Mouse (Mus musculus): ENCODE data around the gene Cacna2d3. TPM values are rescaled to one million over a fixed set of nuclear protein-coding genes. Genes with fewer than 3 reads are reported as not detected.

Cacna2d3 gene
- polyA plus RNA-seq, 1 experiment from 2014 or later, result 36.5 TPM

DNA sequence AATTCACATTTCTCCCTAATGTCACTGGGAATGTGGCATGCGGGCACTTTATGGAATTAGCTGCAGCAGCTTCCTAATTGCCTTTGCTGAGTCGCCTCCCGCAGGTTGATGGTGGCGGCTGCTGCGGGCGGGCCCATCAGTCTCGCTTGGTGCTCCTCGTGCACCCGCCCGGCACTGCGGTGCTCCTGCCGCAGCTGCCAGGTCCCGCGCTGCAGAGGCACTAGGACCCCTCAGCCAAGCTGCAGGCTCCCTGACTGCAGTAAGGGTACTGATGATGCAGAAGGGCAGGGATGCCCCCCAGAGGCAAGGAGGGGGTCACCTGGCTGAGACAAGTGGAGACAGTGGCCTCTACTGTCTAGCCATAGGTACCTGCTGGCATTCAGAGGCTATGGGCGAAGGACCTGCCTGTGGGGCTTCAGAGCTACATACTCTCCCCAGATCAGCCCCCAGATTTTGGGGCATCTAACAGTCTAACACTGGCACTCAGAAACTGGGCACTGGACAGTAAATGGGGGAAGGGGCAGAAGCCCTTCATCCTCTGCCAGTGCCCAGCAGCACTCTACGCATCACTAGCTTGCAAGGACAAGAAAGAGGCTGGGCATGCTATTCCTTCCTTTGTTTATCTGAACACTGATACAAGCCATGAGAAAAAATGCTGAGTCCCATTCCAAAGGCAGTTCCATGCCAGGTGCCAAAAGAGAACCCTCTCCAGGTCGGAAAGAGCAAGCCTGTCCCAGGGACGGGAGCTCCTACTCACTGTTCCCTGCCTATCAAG is 13.9 kb downstream of the Cacna2d3 start:
- Histone ChIP-seq H3K9ac (no peak overlapping the region), H3K36me3 (no peaks in the 10 kb centered on the region), H3K4me1 (no peaks in the 10 kb centered on the region), H3K9me3 (replicated peaks) (no peaks in the 10 kb centered on the region), H3K4me3 (no peak overlapping the region), H3K4me2 (replicated peaks) (no peak overlapping the region), H3K27me3 (0 out of 2 replicates have a peak, but pooled peaks cover 13% of the 10 kb centered on the region), H3K27ac (no peak overlapping the region)
- ATAC-seq (ENCODE audit: low FRiP score), result peak; percentile 83
- WGBS, result 38% methylated on average over 18 of the region's 18 CpGs

DNA sequence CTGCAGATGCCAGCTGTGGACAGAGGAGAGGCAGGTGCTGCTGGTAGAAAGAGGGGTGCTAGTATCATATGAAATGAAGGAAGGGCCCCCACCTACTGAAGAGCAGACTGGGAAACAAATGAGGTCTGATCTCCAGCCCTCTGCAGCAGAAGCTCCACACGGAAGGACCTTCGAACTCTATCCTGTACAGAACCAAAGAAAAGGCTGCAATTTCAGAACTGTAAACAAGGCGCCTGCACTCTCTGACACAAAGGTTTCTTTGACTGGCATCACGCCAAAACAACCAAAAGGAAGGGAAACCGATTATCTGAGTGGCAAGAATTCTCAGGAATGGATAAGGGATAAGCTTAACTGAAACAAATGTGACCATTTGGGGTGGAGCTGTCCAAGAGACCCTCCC is 18.9 kb downstream of the Cacna2d3 start:
- WGBS, result 74% methylated on average over 5 of the region's 5 CpGs
- no peak overlapping the region for H3K9ac ChIP-seq
- no peaks in the 10 kb centered on the region for H3K36me3 ChIP-seq
- no peak overlapping the region for H3K4me3 ChIP-seq
- no peak overlapping the region for H3K4me2 ChIP-seq (replicated peaks)
- no peaks in the 10 kb centered on the region for H3K4me1 ChIP-seq
- ATAC-seq (ENCODE audit: low FRiP score), result no peak
- H3K27ac ChIP-seq, result no peak overlapping the region
- H3K27me3 ChIP-seq, result 0 out of 2 replicates have a peak, but pooled peaks cover 9% of the 10 kb centered on the region
- H3K9me3 ChIP-seq (replicated peaks), result no peaks in the 10 kb centered on the region

DNA sequence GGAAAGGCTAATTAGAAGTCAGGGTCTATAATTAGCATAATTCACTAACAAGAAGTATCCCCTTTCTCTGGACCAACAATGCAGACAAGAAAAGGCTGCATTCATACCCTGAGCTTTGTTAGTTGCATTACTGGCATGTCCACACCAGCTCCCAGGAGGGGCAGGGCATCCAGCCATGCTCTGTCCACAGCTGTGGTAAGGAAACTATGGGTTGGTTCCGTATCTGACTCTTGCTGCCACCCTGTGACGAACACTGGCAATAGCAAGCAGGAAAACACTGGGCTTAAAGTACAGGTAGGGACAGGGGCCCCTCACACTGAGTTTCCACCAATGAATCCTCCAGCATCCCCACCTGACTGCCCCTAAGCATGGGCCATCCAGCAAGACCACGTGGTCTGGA is 25.5 kb downstream of the Cacna2d3 start:
- Histone ChIP-seq H3K27ac (no peak overlapping the region), H3K27me3 (no peaks in the 10 kb centered on the region), H3K36me3 (no peaks in the 10 kb centered on the region), H3K4me1 (no peaks in the 10 kb centered on the region), H3K9me3 (replicated peaks) (no peaks in the 10 kb centered on the region), H3K4me2 (replicated peaks) (no peak overlapping the region), H3K9ac (no peak overlapping the region), H3K4me3 (no peak overlapping the region)
- 3% methylated on average over 3 of the region's 3 CpGs for WGBS
- ATAC-seq (ENCODE audit: low FRiP score), result peak; percentile 50

DNA sequence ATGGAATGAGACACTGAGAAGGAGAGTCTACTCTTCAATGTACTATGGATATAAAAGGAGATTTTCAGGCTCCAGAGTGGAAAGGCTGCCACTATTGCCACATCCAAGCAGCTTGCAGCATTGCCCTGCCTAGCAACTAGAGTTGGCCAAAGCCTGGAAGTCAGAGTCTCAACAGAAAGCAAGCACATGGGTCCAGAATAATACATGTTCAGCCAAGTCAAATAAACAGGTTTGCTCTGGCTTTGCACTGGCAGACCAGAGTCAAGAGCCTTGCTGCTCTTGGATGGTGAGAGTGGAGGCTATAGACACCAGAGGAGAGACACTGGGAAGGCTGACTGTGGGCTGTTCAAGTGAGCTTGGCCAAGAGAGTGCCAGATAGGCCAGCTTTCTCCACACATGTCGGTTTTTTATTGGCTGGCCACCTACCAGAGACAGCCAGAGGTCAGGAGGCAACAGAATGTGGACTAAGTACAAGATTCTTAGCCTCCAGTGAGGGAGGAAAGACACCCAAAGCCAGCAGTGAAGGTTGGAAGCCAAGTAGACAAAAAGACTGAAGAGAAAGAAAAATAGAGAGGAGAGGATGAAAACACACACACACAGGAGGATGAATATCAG is 49.1 kb downstream of the Cacna2d3 start:
- Histone ChIP-seq H3K36me3 (no peaks in the 10 kb centered on the region), H3K27me3 (no peaks in the 10 kb centered on the region), H3K4me3 (no peak overlapping the region), H3K4me1 (peaks cover 6% of the 10 kb centered on the region; the same call in 1 of the 2 replicates), H3K9me3 (replicated peaks) (no peaks in the 10 kb centered on the region), H3K27ac (no peak overlapping the region), H3K4me2 (replicated peaks) (no peak overlapping the region), H3K9ac (no peak overlapping the region)
- 50% methylated on average over 1 of the region's 1 CpGs for WGBS
- ATAC-seq (ENCODE audit: low FRiP score), result no peak

DNA sequence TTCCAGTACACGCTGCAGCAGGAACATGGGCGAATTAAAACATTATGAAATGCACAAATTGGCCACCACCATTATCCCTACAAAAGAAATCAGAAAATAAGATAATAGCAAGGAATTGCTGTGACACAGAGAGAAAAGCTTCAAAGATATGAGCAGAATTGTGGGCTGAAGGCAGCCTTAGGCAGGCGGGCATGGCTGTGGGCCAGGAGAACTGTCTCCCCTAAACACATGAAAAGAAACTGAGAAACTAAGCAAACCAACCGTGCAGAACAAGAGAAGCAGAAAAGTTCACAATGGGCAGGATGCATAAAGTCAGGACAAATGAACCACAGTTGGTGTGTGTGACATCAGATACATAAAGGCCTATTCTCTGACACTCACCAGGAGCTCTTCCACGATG is 51.8 kb downstream of the Cacna2d3 start:
- no peaks in the 10 kb centered on the region for H3K36me3 ChIP-seq
- H3K9me3 ChIP-seq (replicated peaks), result no peaks in the 10 kb centered on the region
- H3K4me2 ChIP-seq (replicated peaks), result no peak overlapping the region
- H3K27me3 ChIP-seq, result no peaks in the 10 kb centered on the region
- H3K9ac ChIP-seq, result no peak overlapping the region
- WGBS, result 33% methylated on average over 5 of the region's 5 CpGs
- H3K4me1 ChIP-seq, result peaks cover 10% of the 10 kb centered on the region
- no peak overlapping the region for H3K27ac ChIP-seq
- ATAC-seq (ENCODE audit: low FRiP score), result no peak
- H3K4me3 ChIP-seq, result no peak overlapping the region

DNA sequence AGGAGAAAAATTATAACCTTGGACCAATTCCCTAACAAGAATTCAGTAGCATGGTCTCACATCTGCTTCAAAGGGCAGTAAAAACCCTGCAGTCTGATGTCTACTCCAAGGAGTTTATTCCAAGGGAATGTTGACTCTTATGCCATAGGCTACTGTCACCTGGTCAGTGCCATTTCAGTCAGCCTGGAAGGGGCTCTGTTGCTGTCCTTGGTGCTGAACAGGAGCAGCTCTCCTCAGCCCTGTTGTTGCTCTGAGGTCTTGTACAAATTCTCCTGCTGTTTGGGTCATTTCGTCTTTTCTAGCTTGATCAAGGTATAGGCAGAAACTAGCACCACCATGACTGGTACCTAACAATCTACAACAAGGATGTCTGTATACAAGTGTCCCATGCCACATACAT is 64.7 kb downstream of the Cacna2d3 start:
- Histone ChIP-seq H3K27me3 (no peaks in the 10 kb centered on the region), H3K27ac (no peak overlapping the region), H3K9ac (no peak overlapping the region), H3K9me3 (replicated peaks) (no peaks in the 10 kb centered on the region), H3K4me3 (no peak overlapping the region), H3K4me1 (no peaks in the 10 kb centered on the region), H3K4me2 (replicated peaks) (no peak overlapping the region), H3K36me3 (no peaks in the 10 kb centered on the region)
- 51% methylated on average over 1 of the region's 1 CpGs for WGBS
- no peak for ATAC-seq (ENCODE audit: low FRiP score)

DNA sequence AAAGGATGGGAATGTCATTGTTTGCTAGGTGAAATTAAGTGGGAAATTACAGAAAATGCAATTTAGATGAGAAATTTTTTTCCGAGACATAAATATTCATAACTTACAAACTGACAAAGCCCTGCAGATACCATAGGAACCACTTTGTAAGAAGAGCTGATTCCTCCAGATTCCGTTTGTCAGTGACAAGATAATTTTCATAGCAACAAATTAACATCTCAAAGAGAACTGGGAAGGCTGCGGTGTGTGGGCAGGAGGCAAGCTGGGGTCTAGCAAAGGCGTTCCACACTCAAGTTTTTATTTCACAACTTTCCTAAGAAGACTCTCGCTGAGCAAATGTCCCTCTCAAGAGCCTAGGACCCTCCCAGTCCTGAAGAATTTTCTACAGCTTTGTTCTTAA is 71.1 kb downstream of the Cacna2d3 start:
- H3K9ac ChIP-seq, result no peak overlapping the region
- H3K27ac ChIP-seq, result no peak overlapping the region

DNA sequence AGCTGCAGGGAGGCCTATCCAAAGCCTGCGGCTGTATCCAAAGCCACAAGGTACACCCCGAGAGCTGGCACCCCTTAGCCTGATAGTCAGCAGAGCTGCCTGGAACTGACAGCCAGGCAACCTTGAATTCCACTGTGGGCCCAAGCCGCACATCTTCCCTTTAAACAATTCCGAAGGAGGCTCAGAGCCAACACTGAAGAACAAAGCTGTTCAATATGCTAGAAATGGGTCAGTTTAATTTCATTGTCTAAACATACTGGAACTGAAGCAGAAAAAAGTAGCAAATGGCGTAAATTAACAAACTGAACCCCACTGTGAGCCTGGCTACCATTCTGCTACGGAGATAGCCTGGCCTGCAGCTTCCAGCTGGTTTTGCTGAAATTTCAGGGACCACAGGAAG is 72.9 kb downstream of the Cacna2d3 start:
- H3K4me1 ChIP-seq, result peaks cover 7% of the 10 kb centered on the region; the same call in 1 of the 2 replicates
- H3K9ac ChIP-seq, result no peak overlapping the region
- no peak overlapping the region for H3K27ac ChIP-seq
- no peaks in the 10 kb centered on the region for H3K27me3 ChIP-seq
- no peak for ATAC-seq (ENCODE audit: low FRiP score)
- no peaks in the 10 kb centered on the region for H3K36me3 ChIP-seq
- H3K9me3 ChIP-seq (replicated peaks), result no peaks in the 10 kb centered on the region
- 42% methylated on average over 6 of the region's 6 CpGs for WGBS
- no peak overlapping the region for H3K4me3 ChIP-seq
- H3K4me2 ChIP-seq (replicated peaks), result no peak overlapping the region

More for the DNA sequence above, 71.1 kb downstream of the Cacna2d3 start:
- no peak overlapping the region for H3K4me3 ChIP-seq
- peaks cover 7% of the 10 kb centered on the region; the same call in 1 of the 2 replicates for H3K4me1 ChIP-seq
- WGBS, result 51% methylated on average over 5 of the region's 5 CpGs
- no peak for ATAC-seq (ENCODE audit: low FRiP score)
- no peaks in the 10 kb centered on the region for H3K9me3 ChIP-seq (replicated peaks)
- H3K27me3 ChIP-seq, result no peaks in the 10 kb centered on the region
- no peak overlapping the region for H3K4me2 ChIP-seq (replicated peaks)
- H3K36me3 ChIP-seq, result no peaks in the 10 kb centered on the region

DNA sequence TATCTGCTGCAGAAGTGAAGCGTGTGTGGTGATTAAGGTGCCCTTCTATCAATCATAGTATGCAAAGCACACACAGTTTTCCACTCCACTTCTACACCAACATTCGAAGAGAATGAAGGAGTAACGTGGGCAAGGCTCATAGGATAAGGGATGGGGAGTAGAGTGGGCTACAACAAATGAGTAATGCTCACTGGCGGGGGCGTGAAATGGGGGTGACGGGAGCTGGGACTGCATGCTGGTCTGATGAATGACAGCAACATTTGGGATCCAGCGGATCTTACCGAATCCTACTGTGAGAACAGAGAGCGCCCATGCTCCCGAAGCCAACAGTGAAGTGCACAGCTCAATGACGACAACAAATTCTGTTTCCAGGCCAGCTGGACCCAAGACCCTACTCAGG is 76.2 kb downstream of the Cacna2d3 start:
- no peak for ATAC-seq (ENCODE audit: low FRiP score)
- Histone ChIP-seq H3K27me3 (no peaks in the 10 kb centered on the region), H3K27ac (no peak overlapping the region), H3K4me2 (replicated peaks) (no peak overlapping the region), H3K4me3 (no peak overlapping the region), H3K36me3 (no peaks in the 10 kb centered on the region), H3K4me1 (peaks cover 7% of the 10 kb centered on the region; the same call in 1 of the 2 replicates), H3K9me3 (replicated peaks) (no peaks in the 10 kb centered on the region), H3K9ac (no peak overlapping the region)
- 53% methylated on average over 11 of the region's 11 CpGs for WGBS

DNA sequence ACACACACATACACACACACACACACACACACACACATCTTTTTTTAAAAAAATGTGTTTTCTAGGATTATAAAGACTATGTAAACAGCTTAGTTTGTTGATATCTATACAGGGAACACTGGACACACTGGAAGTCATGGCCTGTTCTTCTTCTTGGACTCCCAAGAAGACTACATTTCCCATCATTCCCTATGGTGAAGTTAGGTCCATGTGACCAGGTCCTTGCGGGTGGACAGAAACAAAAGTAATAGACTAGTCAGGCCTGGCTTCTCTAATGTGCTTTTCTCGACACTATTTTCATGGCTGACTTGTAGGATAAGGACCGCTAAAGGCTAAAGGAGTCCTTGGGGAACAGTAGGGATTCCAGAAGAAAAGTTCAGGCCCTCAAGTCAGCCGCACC is 78.4 kb downstream of the Cacna2d3 start:
- Histone ChIP-seq H3K4me1 (no peaks in the 10 kb centered on the region), H3K27me3 (0 out of 2 replicates have a peak, but pooled peaks cover 2% of the 10 kb centered on the region), H3K27ac (no peak overlapping the region), H3K4me2 (replicated peaks) (no peak overlapping the region), H3K9me3 (replicated peaks) (no peaks in the 10 kb centered on the region), H3K9ac (no peak overlapping the region), H3K36me3 (no peaks in the 10 kb centered on the region), H3K4me3 (no peak overlapping the region)
- WGBS, result 80% methylated on average over 4 of the region's 4 CpGs
- ATAC-seq (ENCODE audit: low FRiP score), result no peak

DNA sequence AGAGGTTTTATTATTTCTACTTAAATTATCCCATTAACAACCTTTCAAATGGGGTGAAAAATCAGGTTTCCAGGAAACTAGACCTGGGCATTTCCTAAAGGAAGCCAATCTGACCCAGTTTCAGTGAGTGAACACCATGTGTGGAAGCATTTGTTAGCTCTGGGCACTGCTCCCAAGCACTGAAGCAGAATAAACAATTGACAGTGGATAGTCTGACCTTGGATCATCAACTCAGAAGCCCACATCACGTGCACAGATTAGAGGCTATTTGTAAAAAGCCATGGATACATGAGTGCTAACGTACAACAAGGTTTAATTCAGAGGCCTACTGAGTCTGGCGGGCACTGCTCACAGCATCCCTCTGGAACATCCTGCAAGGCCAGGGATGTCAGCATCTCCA is 82.4 kb downstream of the Cacna2d3 start:
- WGBS, result 79% methylated on average over 3 of the region's 3 CpGs

DNA sequence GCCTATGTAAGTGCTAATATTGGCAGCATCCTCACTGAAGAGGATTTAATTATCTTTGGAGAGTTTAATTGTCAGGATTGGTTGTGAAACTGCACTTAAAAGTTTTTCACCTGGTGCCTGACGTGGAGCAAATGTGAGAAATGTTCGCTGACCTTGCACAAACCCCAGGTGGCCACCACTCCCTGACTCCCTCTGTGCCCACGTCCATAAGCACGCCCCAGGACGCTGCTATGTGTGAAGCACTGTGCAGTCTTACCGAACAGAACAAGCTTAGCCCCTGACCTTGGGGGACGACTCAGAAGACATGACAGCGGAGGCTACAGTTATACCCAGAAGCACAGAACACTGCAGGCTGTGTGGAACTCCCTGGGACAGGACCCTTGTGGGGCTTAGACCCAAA is 93.5 kb downstream of the Cacna2d3 start:
- H3K4me1 ChIP-seq, result 0 out of 2 replicates have a peak, but pooled peaks cover 3% of the 10 kb centered on the region
- no peaks in the 10 kb centered on the region for H3K27me3 ChIP-seq
- no peak overlapping the region for H3K27ac ChIP-seq
- 72% methylated on average over 8 of the region's 8 CpGs for WGBS
- no peak overlapping the region for H3K4me2 ChIP-seq (replicated peaks)
- no peaks in the 10 kb centered on the region for H3K9me3 ChIP-seq (replicated peaks)
- H3K36me3 ChIP-seq, result no peaks in the 10 kb centered on the region
- no peak overlapping the region for H3K4me3 ChIP-seq
- ATAC-seq (ENCODE audit: low FRiP score), result no peak
- no peak overlapping the region for H3K9ac ChIP-seq

More for the DNA sequence above, 82.4 kb downstream of the Cacna2d3 start:
- Histone ChIP-seq H3K4me3 (no peak overlapping the region), H3K27ac (no peak overlapping the region), H3K4me2 (replicated peaks) (no peak overlapping the region), H3K27me3 (0 out of 2 replicates have a peak, but pooled peaks cover 2% of the 10 kb centered on the region), H3K9ac (no peak overlapping the region), H3K4me1 (0 out of 2 replicates have a peak, but pooled peaks cover 4% of the 10 kb centered on the region), H3K9me3 (replicated peaks) (no peaks in the 10 kb centered on the region), H3K36me3 (no peaks in the 10 kb centered on the region)
- no peak for ATAC-seq (ENCODE audit: low FRiP score)

Measured in hindbrain, embryonic 12.5 days (tissue).